Mouse (Mus musculus): ENCODE measurements at regions not wholly inside any gene's neighbourhood (a gene's known extent, or its start where the extent isn't known, plus 50 kb on each side); places are given as distances from the start of the nearest gene placed in this dataset.

- no peak for DNase-seq (ENCODE audit: low spot score in 2 of 2)
These were observed 140.9 kb upstream of the Cdkn2b start for GRCm38 (mm10) chr4:89451741-89452140.

DNA sequence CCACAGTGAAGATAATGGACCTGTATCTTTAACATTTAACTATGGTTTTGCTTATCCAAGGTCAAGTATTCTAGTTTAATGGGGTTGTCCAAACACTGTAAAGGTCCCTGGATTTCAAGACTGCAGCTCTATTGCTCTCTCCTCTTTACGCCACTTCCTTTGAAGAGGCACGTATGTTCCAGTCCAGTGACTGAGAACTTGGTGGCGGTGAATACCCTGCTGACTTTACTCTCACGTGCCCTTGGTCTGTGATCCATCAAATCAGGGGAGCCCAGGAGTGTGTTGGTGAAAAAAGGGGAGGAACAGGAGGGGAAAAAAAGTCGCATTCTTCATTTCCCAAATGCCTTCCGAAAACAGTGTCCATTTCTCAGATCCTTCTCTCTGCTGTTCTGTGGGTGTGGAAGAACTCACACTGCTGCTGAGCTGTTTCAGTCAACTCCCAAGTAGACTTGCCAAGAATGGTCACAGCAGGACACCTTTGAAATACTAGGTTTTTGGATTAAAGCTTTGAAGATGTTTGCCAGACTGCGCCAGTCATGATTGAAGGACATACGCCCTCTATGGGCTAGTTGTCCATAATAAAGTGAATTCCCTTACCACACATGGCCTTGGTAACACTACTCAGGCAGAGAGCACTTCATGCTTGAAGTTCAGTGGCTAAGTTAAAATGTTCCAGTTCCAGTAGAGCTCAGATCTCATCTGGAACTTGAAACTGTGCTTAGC, 136.1 kb upstream of the Cdkn2b start:
- DNase-seq (ENCODE audit: low spot score in 2 of 2), result no peak

DNA sequence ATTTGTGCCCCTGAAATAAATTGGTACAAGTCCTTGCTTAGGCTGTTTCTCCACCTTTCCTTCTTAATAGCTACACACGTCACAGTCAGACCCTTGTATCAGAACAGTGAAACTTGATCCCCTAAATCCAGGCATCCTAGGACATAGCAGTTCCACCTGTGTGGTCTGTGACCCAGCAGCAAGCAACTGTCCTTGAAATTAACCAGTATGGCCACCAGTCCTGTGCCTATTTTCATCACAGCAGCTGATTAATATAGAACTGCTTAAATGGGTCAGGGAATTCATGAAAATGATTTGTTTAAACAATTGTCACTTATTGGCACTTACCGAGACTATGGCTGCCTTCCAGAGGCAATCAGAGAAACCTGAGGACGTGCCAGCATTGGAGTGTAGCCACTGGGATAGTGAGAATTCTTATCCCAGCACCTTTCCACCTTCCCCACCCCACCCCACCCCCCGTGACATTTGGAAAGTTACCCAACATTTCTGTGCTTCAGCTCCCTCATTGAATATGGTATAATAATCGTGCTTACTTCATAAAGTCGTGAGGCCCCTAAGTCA, 135.4 kb upstream of the Cdkn2b start:
- DNase-seq (ENCODE audit: low spot score in 2 of 2), result no peak

DNA sequence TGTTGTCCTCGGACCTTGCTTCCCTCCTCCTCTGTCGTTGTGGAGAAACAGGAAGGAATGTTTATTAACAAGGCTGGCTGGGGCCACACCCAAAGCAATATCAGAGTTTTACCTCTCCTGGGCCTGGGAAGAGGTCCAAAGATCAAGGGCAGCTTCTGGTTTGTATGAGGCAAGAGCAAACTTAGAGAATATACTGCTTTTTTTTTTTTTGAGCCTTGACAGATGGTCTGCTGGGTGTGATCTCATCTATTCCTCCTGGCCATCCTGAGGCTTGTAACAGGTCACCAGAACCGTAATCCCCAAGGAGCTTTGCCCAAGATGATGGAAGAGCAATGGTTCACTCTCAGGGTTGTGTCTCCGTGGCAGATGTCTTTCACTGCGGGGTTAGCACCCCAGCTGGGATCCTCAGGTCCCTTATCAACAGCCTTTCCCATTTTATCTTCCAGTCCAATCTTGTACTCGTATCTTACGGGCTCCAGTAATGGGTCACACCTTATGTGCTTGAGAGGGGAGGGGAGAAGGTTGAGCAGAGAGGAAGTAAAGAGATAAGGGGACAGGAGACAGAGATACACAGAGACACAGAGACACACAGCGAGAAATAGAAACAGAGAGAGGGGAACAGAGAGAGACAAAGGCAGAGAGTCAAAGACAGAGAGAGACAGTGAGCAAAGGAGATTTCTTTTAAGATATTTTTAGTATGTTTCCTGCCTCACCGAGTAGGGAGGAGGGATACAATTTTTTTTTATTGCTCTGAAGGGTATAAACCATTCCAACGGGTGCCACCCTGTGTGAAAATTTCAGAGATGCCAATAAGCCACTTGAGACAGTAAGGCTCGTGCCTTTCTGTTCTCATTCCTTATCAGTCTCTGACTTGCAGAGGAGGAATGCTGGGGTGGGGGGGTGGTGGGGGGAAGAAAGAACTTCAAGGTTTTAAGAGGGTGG, 134.6 kb upstream of the Cdkn2b start:
- no peak for DNase-seq (ENCODE audit: low spot score in 2 of 2)

- no peak for DNase-seq (ENCODE audit: low spot score in 2 of 2)
These were observed 131.7 kb upstream of the Cdkn2b start for GRCm38 (mm10) chr4:89442526-89442925.

- no peak for DNase-seq (ENCODE audit: low spot score in 2 of 2)
These were observed 130.0 kb upstream of the Cdkn2b start for GRCm38 (mm10) chr4:89440821-89441220.

GRCm38 (mm10) chr4:89440326-89440725, 129.5 kb upstream of the Cdkn2b start:
- DNase-seq (ENCODE audit: low spot score in 2 of 2), result no peak

GRCm38 (mm10) chr4:89438665-89439064, 127.8 kb upstream of the Cdkn2b start:
- DNase-seq (ENCODE audit: low spot score in 2 of 2), result no peak

- no peak for DNase-seq (ENCODE audit: low spot score in 2 of 2)
These were observed 125.9 kb upstream of the Cdkn2b start for GRCm38 (mm10) chr4:89436764-89437163.

DNA sequence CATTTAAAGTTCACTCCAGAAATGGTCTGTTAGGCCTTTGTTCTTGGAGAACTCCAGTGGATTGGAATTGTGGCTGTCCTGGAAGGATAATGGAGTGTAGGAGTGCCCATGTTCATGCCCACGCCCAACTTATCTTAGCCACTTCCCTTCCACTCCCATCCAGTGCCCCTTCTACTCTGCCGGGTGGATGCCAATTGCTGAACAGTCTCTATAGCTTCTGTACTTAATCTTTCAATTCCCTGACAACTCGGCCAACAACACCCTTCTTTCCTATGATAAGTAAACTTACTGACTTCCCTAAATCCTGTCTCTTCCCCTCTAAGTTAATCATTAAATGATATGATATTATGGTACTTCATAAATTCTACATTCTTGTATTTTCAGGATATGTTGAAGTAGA, 123.3 kb upstream of the Cdkn2b start:
- no peak for DNase-seq (ENCODE audit: low spot score in 2 of 2)

DNA sequence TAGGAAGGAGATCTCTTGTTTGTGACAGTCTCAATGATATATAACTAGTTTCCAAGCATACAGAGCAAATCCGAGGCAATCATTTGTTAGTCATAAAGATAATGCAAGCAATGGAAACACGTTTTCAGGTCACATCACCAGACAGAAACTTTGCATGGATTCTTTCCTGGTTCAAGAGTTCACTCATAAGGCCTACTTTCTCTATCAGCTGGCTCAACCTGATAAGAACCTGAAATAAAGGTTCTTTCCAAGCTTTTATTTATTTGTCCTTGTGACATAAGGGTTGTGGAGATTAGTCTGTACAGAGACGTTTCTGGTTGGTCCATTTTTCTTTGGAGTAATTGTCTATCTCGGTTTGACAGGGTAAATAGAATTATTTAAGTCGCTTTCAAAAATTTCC, 122.7 kb upstream of the Cdkn2b start:
- no peak for DNase-seq (ENCODE audit: low spot score in 2 of 2)

GRCm38 (mm10) chr4:89431520-89431919, 120.7 kb upstream of the Cdkn2b start:
- DNase-seq (ENCODE audit: low spot score in 2 of 2), result no peak

- DNase-seq (ENCODE audit: low spot score in 2 of 2), result no peak
These were observed 117.6 kb upstream of the Cdkn2b start for GRCm38 (mm10) chr4:89428465-89428864.

DNA sequence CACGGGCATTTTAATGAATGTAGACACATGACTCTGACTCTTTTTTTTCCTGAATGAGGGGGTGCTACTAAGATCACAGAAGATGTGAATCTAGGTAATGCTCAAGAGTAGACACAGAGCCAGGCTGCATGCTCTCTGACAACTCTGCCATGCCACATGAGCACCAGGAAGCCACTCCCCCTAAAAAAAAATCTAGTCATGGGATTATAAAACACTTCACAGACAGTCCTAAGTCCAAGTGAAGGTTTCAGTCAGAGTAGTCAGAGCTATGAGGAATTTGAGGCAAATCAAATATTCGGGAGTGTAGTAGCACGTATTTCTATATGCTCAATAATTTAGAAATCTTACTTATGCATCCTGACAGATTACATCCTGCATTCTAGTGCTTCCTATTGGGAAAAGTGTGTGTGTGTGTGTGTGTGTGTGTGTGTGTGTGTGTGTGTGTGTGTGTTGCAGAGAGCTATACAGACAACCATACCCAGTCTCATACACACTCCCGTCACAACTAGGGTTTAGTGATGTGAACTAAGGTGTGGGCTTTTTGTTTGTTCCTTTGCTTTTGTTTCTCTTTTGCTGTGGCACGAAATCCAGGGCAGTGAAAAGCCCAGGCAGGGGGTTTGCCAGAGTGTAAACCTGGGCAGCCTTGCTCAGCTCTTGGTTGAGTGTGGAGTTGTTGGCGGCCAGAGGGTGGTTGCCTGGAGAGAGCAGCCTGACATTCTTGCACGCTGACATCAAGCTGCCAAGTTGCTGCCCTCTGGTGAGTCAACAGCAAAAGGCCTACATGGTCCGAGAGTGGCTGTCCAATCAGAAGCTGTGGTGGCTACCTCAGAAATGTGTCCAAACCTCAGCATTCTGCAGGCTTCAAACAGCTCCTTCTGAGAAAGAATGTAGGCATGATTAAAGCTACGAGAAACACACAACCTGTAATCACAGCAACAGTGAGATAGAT, 116.8 kb upstream of the Cdkn2b start:
- DNase-seq (ENCODE audit: low spot score in 2 of 2), result peak in 1 of 2 experiments; percentile 9

GRCm38 (mm10) chr4:89425916-89426315, 115.1 kb upstream of the Cdkn2b start:
- no peak for DNase-seq (ENCODE audit: low spot score in 2 of 2)

DNA sequence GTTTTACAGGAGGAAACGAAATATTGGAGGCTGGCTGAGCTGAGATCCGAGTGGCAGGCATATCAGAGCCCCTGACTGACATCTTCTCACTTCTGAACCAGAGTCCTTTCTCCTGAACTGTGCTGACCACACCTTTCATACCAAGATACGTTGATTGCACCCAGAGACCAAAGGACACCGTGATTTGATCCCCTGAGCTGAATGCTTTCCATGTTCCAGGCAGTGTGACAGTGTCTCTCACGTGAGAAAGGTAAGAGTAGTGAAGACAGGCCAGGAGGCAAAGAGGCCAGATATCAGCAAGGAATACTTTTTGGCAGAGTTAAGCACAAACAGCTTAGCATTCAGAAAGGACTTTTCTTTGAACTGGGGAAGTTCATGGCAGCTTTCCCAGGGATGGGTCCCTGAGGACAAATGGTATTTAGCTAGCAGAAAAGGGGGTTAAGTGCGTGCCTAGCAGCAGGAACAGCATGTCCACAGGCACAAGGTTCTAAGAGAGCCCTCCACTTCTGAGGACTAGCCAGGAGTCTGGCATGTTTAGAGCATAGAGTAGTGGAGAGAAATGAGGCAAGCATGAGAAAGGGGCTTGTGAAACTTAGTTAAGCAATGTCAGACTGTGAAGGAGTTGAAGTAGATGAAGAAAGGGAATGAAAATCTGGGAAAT, 111.0 kb upstream of the Cdkn2b start:
- no peak for DNase-seq (ENCODE audit: low spot score in 2 of 2)

- DNase-seq (ENCODE audit: low spot score in 2 of 2), result no peak
These were observed 110.0 kb upstream of the Cdkn2b start for GRCm38 (mm10) chr4:89420868-89421267.

DNA sequence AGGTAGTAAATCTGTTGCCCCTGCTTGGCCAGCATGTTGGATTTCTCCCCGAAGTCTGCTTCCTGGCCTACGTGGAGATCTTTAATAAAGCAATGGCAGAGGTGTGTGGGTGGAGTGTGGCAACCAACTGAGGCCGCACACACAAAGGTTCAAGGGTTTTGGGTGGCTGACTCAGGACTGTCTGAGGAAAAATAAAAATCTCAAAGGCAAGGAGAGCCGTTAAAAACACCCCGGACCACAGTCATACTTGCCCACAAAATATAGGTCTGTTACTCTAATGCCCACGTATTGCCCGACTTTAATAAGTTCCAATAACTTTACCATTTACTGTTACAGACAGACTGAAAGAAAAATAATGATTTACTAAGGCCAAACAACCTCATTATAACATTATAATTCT, 108.7 kb upstream of the Cdkn2b start:
- DNase-seq (ENCODE audit: low spot score in 2 of 2), result no peak

DNA sequence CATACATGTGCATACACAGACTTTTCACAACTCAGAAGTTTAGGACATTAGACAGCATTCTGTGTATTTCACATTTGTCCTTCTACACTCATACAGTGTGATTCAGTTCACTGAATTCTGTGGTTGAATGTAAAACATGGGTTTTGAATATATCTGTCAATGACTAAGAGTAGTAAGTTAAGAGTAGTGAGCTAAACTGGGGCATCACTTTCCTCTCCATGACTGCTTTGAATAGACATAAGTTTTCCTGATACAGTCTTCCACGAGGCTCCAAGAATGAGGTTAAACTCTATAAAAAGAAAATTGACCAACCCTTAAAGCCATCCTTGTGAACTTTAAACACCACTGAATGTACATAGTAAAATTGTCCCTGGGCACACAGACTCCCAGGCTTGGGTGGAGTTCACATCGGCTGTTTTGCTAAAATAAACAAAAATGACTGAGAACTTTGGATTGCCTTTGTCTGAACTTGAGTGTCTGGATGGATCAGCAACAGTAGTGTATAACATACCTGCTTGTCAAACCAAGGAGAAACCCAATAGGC, 94.9 kb upstream of the Cdkn2b start:
- DNase-seq (ENCODE audit: low spot score in 2 of 2), result no peak

DNA sequence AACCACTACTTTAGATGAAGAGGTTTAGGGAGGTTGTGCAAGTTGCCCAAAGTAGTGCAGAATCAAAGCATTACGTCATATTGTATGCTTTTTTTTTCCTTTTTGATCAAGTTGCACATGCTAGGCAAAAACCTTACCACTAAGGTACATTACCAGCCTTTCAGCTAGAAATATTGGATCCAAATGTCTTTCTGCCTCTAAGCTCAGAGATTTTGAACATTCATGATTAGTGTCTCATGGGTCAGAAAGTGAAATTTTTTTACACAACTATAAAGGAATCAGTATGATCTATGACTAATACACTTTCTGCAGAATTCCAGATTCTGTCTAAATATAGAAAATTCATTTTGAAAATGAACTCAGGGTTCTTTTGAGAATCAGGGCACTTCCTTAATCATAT, 92.3 kb upstream of the Cdkn2b start:
- no peak for DNase-seq (ENCODE audit: low spot score in 2 of 2)

Measured in adrenal gland, postnatal 4 days (tissue).